Mouse (Mus musculus) G1E (cell line): ENCODE measurements around the gene Ppard.

Experiments used
- CTCF ChIP-seq: IDR thresholded peaks from 2 replicates; pipeline ENCODE4 v1.5.1; 2012; ENCODE audit warnings: low read depth, low read length, inconsistent platforms, mixed read lengths
- GATA1 ChIP-seq: IDR thresholded peaks from 2 replicates; pipeline ENCODE4 v1.6.1; 2012; ENCODE audit warnings: borderline replicate concordance, low read length, inconsistent platforms, mixed read lengths
- TAL1 ChIP-seq: conservative IDR thresholded peaks from 2 replicates; pipeline ENCODE4 v1.6.1; 2012; ENCODE audit warnings: low read depth, low read length, inconsistent platforms, mixed read lengths

DNA sequence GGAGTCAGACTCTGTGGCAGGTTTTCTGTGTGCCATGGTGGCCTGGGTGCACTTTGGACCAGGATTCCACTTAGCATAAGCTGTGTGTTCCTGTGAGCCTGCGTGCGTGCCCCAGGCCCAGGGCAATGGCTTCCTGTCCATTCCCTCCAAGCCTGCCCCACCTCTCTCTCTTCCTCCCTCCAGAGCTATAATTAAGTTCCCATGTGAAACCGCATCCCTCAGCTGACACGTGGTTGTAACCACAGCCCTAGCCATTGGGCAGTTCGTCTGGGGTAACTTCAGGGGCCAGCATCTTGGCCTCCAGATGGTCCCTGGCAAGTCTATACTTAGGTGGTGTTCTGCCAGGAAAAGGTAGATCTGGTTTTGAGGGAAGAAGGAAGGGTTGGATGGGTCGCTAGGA lies 15.1 kb downstream of the Ppard start:
- TF ChIP-seq CTCF: no peak
- no peak for TF ChIP-seq GATA1
- no peak for TF ChIP-seq TAL1
